Mouse (Mus musculus) midbrain, embryonic 15.5 days (tissue): ENCODE measurements at regions not wholly inside any gene's neighbourhood (a gene's known extent, or its start where the extent isn't known, plus 50 kb on each side); places are given as distances from the start of the nearest gene placed in this dataset. TPM values are rescaled to one million over a fixed set of nuclear protein-coding genes. Genes with fewer than 3 reads are reported as not detected.

ENCODE experiments used
- ATAC-seq: fragments of 200-750 bp; cut with Nextera tagmentation; replicated peaks from 2 replicates; pipeline ENCODE4 v1.8.0; 2017; ENCODE audit warnings: moderate TSS enrichment
- H3K27ac ChIP-seq: fragments of 300-500 bp; sonication (generic); 2 replicates; pipeline ENCODE4 v1.5.1; 2015; ENCODE audit warnings: mild to moderate bottlenecking, inconsistent platforms
- H3K27me3 ChIP-seq: fragments of 300-500 bp; sonication (generic); replicated peaks from 2 replicates; pipeline ENCODE4 v1.6.1; 2015; ENCODE audit warnings: inconsistent platforms
- H3K36me3 ChIP-seq: fragments of 300-500 bp; sonication (generic); replicated peaks from 2 replicates; pipeline ENCODE4 v1.6.1; 2015; ENCODE audit warnings: inconsistent platforms
- H3K4me1 ChIP-seq: fragments of 300-500 bp; sonication (generic); 2 replicates; pipeline ENCODE4 v1.6.1; 2015; ENCODE audit warnings: inconsistent platforms
- H3K4me2 ChIP-seq: fragments of 300-500 bp; sonication (generic); 2 replicates; pipeline ENCODE4 v1.6.1; 2015; ENCODE audit warnings: inconsistent platforms, mild to moderate bottlenecking, moderate library complexity
- H3K4me3 ChIP-seq: fragments of 300-500 bp; sonication (generic); 2 replicates; pipeline ENCODE4 v1.5.1; 2015; ENCODE audit warnings: mild to moderate bottlenecking, inconsistent platforms
- H3K9ac ChIP-seq: fragments of 300-500 bp; sonication (generic); 2 replicates; pipeline ENCODE4 v1.6.1; 2015; ENCODE audit warnings: mild to moderate bottlenecking, inconsistent platforms
- H3K9me3 ChIP-seq: fragments of 300-500 bp; sonication (generic); 2 replicates; pipeline ENCODE4 v1.6.1; 2016; ENCODE audit warnings: inconsistent platforms
- WGBS: fragments of 180-500 bp; shearing (Covaris S2); methylation state at CpG from one replicate; pipeline ENCODE4 v1.1.7; 2015; ENCODE audit warnings: mixed read lengths; 5-methylcytosine and 5-hydroxymethylcytosine counted together
- microRNA counts: library from miRNA; unstranded; fragments of <30 nt; microRNA quantifications from one replicate; lab custom pipeline; 2016
- microRNA-seq: library from miRNA; unstranded; fragments of <30 nt; microRNA quantifications from one replicate; pipeline ENCODE4, GENCODE M21; 2016

GRCm38 (mm10) chrX:19148251-19148650 lies 332.9 kb downstream of the Tex13c3 start:
- Histone ChIP-seq H3K27me3 (no peaks in the 10 kb centered on the region), H3K27ac (no peak overlapping the region), H3K36me3 (no peaks in the 10 kb centered on the region), H3K4me1 (no peaks in the 10 kb centered on the region), H3K9me3 (no peaks in the 10 kb centered on the region), H3K9ac (no peak overlapping the region), H3K4me3 (no peak overlapping the region), H3K4me2 (no peak overlapping the region)
- no peak for ATAC-seq
- WGBS: 80% methylated on average over 3 of the region's 3 CpGs

DNA sequence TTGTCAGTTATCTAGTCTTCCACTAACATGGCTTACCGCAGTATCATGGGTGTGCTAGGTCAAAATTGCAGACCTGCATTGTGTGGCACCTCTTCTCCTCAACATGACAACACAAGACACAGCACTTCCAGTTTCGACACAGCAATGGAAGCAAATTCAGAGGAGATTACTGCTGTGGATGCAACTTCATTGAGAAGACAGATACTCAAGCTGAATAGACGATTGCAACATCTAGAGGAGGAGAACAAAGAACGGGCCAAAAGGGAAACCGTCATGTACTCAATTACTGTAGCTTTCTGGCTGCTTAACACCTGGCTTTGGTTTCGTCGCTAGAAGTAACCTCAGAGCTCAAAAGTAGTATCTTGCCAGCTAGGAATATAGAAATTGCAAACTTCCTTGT lies 368.4 kb downstream of the Tex13c3 start:
- Histone ChIP-seq H3K4me1 (no peaks in the 10 kb centered on the region), H3K9me3 (no peaks in the 10 kb centered on the region), H3K36me3 (no peaks in the 10 kb centered on the region), H3K27me3 (no peaks in the 10 kb centered on the region), H3K4me3 (no peak overlapping the region), H3K9ac (no peak overlapping the region), H3K27ac (no peak overlapping the region), H3K4me2 (no peak overlapping the region)
- ATAC-seq: no peak
- 85% methylated on average over 7 of the region's 7 CpGs for WGBS

DNA sequence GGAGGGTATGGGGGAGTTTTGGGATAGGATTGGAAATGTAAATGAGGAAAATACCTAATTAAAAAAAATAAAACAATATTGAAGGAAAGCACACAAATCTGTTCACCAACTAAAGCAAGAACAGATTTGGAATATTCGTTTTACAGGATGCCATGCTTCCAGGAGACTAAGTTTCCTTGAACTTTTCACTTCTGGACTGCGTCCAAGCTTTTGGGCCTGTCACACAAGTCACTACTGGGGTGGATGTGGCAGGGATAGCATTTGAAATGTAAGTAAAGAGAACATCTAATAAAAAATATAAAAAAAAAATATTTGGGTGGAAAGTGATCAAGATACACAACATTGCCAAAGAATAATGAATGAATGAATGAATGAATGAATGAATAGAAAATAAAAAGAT lies 378.2 kb downstream of the Tex13c3 start:
- no peak overlapping the region for H3K27ac ChIP-seq
- ATAC-seq: no peak
- H3K27me3 ChIP-seq: no peaks in the 10 kb centered on the region
- no peaks in the 10 kb centered on the region for H3K36me3 ChIP-seq
- H3K9ac ChIP-seq: no peak overlapping the region
- H3K4me3 ChIP-seq: no peak overlapping the region
- no peak overlapping the region for H3K4me2 ChIP-seq
- no peaks in the 10 kb centered on the region for H3K9me3 ChIP-seq
- H3K4me1 ChIP-seq: no peaks in the 10 kb centered on the region
- WGBS: 72% methylated on average over 2 of the region's 2 CpGs

DNA sequence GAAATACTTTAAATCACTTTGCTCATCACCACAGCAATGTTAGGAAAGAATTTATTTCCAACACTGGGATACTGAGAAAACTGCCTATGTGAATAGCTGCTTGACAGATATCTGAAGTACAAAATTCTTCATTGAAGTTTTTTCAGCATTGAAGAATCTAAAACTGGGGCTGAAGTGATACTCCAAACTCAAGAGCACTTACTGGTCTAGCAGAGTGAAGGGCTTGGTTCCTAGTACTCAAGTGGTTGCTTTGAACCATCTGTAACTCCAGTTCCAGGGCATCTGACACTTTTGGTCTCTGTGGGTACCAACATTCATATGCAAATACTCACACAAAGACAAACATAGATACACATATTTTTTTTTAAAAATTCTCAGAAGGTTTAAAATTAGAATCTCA lies 385.2 kb downstream of the Tex13c3 start:
- Histone ChIP-seq H3K36me3 (no peaks in the 10 kb centered on the region), H3K4me1 (no peaks in the 10 kb centered on the region), H3K27ac (no peak overlapping the region), H3K4me2 (no peak overlapping the region), H3K9me3 (no peaks in the 10 kb centered on the region), H3K27me3 (no peaks in the 10 kb centered on the region), H3K4me3 (no peak overlapping the region), H3K9ac (no peak overlapping the region)
- ATAC-seq: no peak

- no peak for ATAC-seq
- 94% methylated on average over 1 of the region's 1 CpGs for WGBS
- no peak overlapping the region for H3K4me3 ChIP-seq
These were observed 396.7 kb downstream of the Tex13c3 start for GRCm38 (mm10) chrX:19084435-19084834.

GRCm38 (mm10) chrX:19080021-19080420 lies 401.1 kb downstream of the Tex13c3 start:
- no peaks in the 10 kb centered on the region for H3K27me3 ChIP-seq
- H3K36me3 ChIP-seq: no peaks in the 10 kb centered on the region
- no peak overlapping the region for H3K4me2 ChIP-seq
- no peaks in the 10 kb centered on the region for H3K9me3 ChIP-seq
- H3K9ac ChIP-seq: no peak overlapping the region
- H3K4me1 ChIP-seq: no peaks in the 10 kb centered on the region
- WGBS: 56% methylated on average over 2 of the region's 2 CpGs
- H3K27ac ChIP-seq: no peak overlapping the region
- no peak overlapping the region for H3K4me3 ChIP-seq
- ATAC-seq: no peak

More at GRCm38 (mm10) chrX:19084435-19084834, 396.7 kb downstream of the Tex13c3 start:
- Histone ChIP-seq H3K27me3 (no peaks in the 10 kb centered on the region), H3K9ac (no peak overlapping the region), H3K36me3 (no peaks in the 10 kb centered on the region), H3K27ac (no peak overlapping the region), H3K4me1 (no peaks in the 10 kb centered on the region), H3K4me2 (no peak overlapping the region), H3K9me3 (no peaks in the 10 kb centered on the region)

MicroRNAs in the stretch of these regions (microRNA counts, 519-probe panel; counts per million panel counts)
- microRNA mmu-miR-221 (lab: Ali Mortazavi, UCI) (1,282 counts per million, percentile 4 among the panel's probes with 10 or more counts), microRNA mmu-miR-222 (lab: Ali Mortazavi, UCI) (not detected)

Small RNA genes lying in the stretch of these regions (microRNA-seq; reads per million reads assigned to microRNA genes)
- 192 reads per million, percentile 61 among the genes with 10 or more reads in this experiment for gene Mir221
- 114 reads per million, percentile 55 among the genes with 10 or more reads in this experiment for gene Mir222
